Mouse (Mus musculus) colon, adult 2 months (tissue): ENCODE measurements around the gene Ccdc186. TPM values are rescaled to one million over a fixed set of nuclear protein-coding genes. Genes with fewer than 3 reads are reported as not detected.

Source experiments
- polyA plus RNA-seq: library from polyadenylated mRNA; depleted of rRNA; stranded (reverse); fragments of >200 nt; gene quantifications from 2 replicates; pipeline ENCODE4 v1.2.3, GENCODE M21; 2012; rRNA removed

Gene Ccdc186
- 3.7 and 5.0 TPM in 2 replicates for polyA plus RNA-seq

DNA sequence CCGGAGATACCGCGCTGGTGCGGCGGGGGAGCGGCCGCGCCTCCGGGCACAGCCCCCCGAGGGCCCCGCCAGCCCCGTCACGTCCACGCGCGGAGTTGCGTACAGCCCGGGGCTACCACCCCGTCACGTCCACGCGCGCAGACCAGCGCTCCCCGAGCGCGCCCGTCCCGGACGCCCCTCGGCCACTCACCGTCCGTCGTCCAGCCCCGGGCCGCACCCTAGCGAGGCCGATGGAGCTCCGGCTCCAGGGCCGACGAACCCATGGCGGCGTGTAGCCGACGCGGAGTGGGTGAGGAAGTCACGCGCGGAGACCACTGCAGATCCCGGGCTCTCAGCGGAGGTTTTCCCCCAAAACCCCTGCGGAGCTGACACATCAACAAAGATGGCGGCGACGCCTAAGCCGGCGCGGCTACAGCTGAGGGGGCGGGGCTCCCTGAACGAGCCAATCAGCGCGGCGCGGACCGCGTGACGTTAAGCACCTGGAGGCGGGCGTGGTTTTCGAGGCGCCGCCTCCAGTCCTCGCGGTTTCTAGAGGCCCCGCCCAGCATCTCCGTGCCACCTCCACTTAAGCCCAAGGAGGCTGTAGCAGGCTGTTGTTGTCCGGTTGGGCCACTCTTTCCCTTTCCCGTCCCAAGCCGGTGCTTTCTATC lies at the start of gene Ccdc186:
TSS of gene Ccdc186 (minus strand) at position 393 of the 650 bp plus-strand sequence.

GRCm38 (mm10) chr19:56826047-56826631 lies 4.1 kb upstream of the Ccdc186 start, which contains the start of gene Tdrd1:
Gene Tdrd1 (plus strand): TSS chr19:56826209.

Other genes with a start within 250 kb of the Ccdc186 start
- 7.7 and 10.9 TPM in 2 replicates for gene Adrb1, start 100.0 kb downstream of the Ccdc186 start, polyA plus RNA-seq
- 0.38 and 0.50 TPM in 2 replicates for gene Tdrd1, start 4.0 kb upstream of the Ccdc186 start, polyA plus RNA-seq
- gene Vwa2, start 52.1 kb upstream of the Ccdc186 start, polyA plus RNA-seq: 0.50 and 0.52 TPM in 2 replicates
- gene Afap1l2, start 186.0 kb upstream of the Ccdc186 start, polyA plus RNA-seq: 4.7 and 4.8 TPM in 2 replicates